Mouse (Mus musculus) liver, embryonic 14.5 days (tissue): ENCODE data around the gene Camkk1. TPM values are rescaled to one million over a fixed set of nuclear protein-coding genes. Genes with fewer than 3 reads are reported as not detected.

Experiments used
- ATAC-seq: fragments of 200-750 bp; cut with Nextera tagmentation; 2 replicates; pipeline ENCODE4 v1.8.0; 2017; ENCODE audit warnings: moderate number of reproducible peaks, mild to moderate bottlenecking, moderate library complexity; ENCODE audit not compliant: insufficient read depth
- DNase-seq, 3 experiments: peaks; one replicate each; pipeline ENCODE4 v3.0.0-alpha.2; 2012 to 2013; ENCODE audit warnings: low read depth in 3 of 3, low spot score in 3 of 3
- H3K27ac ChIP-seq: fragments of 300-500 bp; sonication (generic); 2 replicates; pipeline ENCODE4 v1.5.1; 2014; ENCODE audit warnings: moderate library complexity, mild to moderate bottlenecking, control low read depth, inconsistent platforms
- H3K27me3 ChIP-seq: fragments of 300-500 bp; sonication (generic); 2 replicates; pipeline ENCODE4 v1.6.1; 2014; ENCODE audit warnings: mild to moderate bottlenecking, low read length, moderate library complexity; ENCODE audit not compliant: control insufficient read depth, insufficient read depth
- H3K36me3 ChIP-seq: fragments of 300-500 bp; sonication (generic); replicated peaks from 2 replicates; pipeline ENCODE4 v1.6.1; 2014; ENCODE audit warnings: low read depth; ENCODE audit not compliant: control insufficient read depth, insufficient read depth
- H3K4me1 ChIP-seq, 2 experiments: fragments of 200-500 bp in 1 of 2; fragments of 300-500 bp in 1 of 2; sonication (generic) in 1 of 2; replicated peaks; 2 replicates each; pipeline ENCODE4 v1.6.1; 2012 to 2014; ENCODE audit warnings: antibody characterized with exemption in 1 of 2, inconsistent platforms in 1 of 2, low read length in 1 of 2; ENCODE audit not compliant: control insufficient read depth in 2 of 2, insufficient read depth in 2 of 2
- H3K4me2 ChIP-seq: fragments of 300-500 bp; sonication (generic); 2 replicates; pipeline ENCODE4 v1.6.1; 2014; ENCODE audit warnings: low read depth, mild to moderate bottlenecking, control low read depth, moderate library complexity
- H3K4me3 ChIP-seq, 2 experiments: fragments of 200-500 bp in 1 of 2; fragments of 300-500 bp in 1 of 2; sonication (generic) in 1 of 2; 2 replicates each; pipeline ENCODE4 v1.5.1; 2012 to 2014; ENCODE audit warnings: low read depth in 2 of 2, low read length in 2 of 2, mild to moderate bottlenecking in 2 of 2, control low read depth in 1 of 2, inconsistent platforms in 1 of 2, moderate library complexity in 1 of 2; ENCODE audit not compliant: insufficient read depth in 1 of 2
- H3K9ac ChIP-seq: fragments of 300-500 bp; sonication (generic); replicated peaks from 2 replicates; pipeline ENCODE4 v1.6.1; 2014; ENCODE audit warnings: mild to moderate bottlenecking, control low read depth, moderate library complexity
- H3K9me3 ChIP-seq: fragments of 300-500 bp; sonication (generic); 2 replicates; pipeline ENCODE4 v1.6.1; 2016; ENCODE audit warnings: low read length, mixed read lengths; ENCODE audit not compliant: control insufficient read depth
- CTCF ChIP-seq: IDR thresholded peaks from 2 replicates; pipeline ENCODE4 v1.5.1; 2016; ENCODE audit warnings: antibody characterized with exemption, low read depth, control low read depth
- EP300 ChIP-seq: IDR thresholded peaks from 2 replicates; pipeline ENCODE4 v1.6.1; 2016; ENCODE audit warnings: antibody characterized with exemption, low read depth
- WGBS: fragments of 180-500 bp; shearing (Covaris S2); extraction: QIAGEN DNeasy Blood & Tissue Kit; methylation state at CpG from one replicate; pipeline ENCODE4 v1.1.7; 2014; ENCODE audit not compliant: insufficient replicate concordance; 5-methylcytosine and 5-hydroxymethylcytosine counted together
- polyA plus RNA-seq, 2 experiments: library from polyadenylated mRNA; depleted of rRNA in 1 of 2; stranded (reverse) in 1 of 2; unstranded in 1 of 2; fragments of >200 nt; fragmentation: Nextera tagmentation in 1 of 2; extraction: Ambion mirVana in 1 of 2; gene quantifications; 2 replicates each; pipeline versions ENCODE4 v1.2.1 to v1.2.3; 2012 to 2014

The Camkk1 gene
- polyA plus RNA-seq, 2 experiments: 0.36 to 0.69 TPM

GRCm38 (mm10) chr11:73039102-73039799 is 20.4 kb downstream of the Camkk1 start:
- no peaks in the 10 kb centered on the region for H3K9me3 ChIP-seq
- H3K9ac ChIP-seq: no peak overlapping the region
- DNase-seq (no peak), ATAC-seq (no peak)
- H3K4me3 ChIP-seq: no peak overlapping the region
- H3K27ac ChIP-seq: no peak overlapping the region
- H3K4me1 ChIP-seq: no peaks in the 10 kb centered on the region
- TF ChIP-seq CTCF (peak; percentile 77), EP300 (no peak)
- WGBS: 49% methylated on average over 9 of the region's 9 CpGs
- H3K36me3 ChIP-seq: no peaks in the 10 kb centered on the region
- no peaks in the 10 kb centered on the region for H3K27me3 ChIP-seq
- no peak overlapping the region for H3K4me2 ChIP-seq

GRCm38 (mm10) chr11:73044229-73044755 is 25.5 kb downstream of the Camkk1 start:
- H3K9me3 ChIP-seq: no peaks in the 10 kb centered on the region
- H3K4me3 ChIP-seq: no peak overlapping the region
- no peak overlapping the region for H3K27ac ChIP-seq
- no peak for ATAC-seq
- H3K9ac ChIP-seq: no peak overlapping the region
- no peak for DNase-seq
- no peak for TF ChIP-seq EP300
- no peak for TF ChIP-seq CTCF
- peaks cover 6 to 9% of the 10 kb centered on the region in 2 experiments for H3K4me1 ChIP-seq
- H3K27me3 ChIP-seq: no peaks in the 10 kb centered on the region
- WGBS: 43% methylated on average over 6 of the region's 6 CpGs
- no peaks in the 10 kb centered on the region for H3K36me3 ChIP-seq
- H3K4me2 ChIP-seq: no peak overlapping the region

- Histone ChIP-seq H3K27me3 (no peaks in the 10 kb centered on the region), H3K27ac (no peak overlapping the region), H3K36me3 (peaks cover 1% of the 10 kb centered on the region; the same call in 1 of the 2 replicates), H3K4me2 (no peak overlapping the region), H3K9me3 (no peaks in the 10 kb centered on the region), H3K4me1 (peaks cover 6 to 11% of the 10 kb centered on the region in 2 experiments), H3K4me3 (no peak overlapping the region), H3K9ac (no peak overlapping the region)
- WGBS: 51% methylated on average over 4 of the region's 4 CpGs
- DNase-seq (no peak), ATAC-seq (no peak)
- no peak for TF ChIP-seq EP300
- peak; percentile 32; the same call in 1 of the 2 replicates for TF ChIP-seq CTCF
Observed at GRCm38 (mm10) chr11:73044789-73045188, 26.0 kb downstream of the Camkk1 start.

- H3K27me3 ChIP-seq: no peaks in the 10 kb centered on the region
- H3K4me3 ChIP-seq: peak within 1 kb of the TSS; percentile 93 to 99
- ATAC-seq (peak; percentile 97), DNase-seq (peak; percentile 95 to 96 (median 95))
- peak; percentile 59; the same call in 1 of the 2 replicates for TF ChIP-seq EP300
- peak; percentile 91 for TF ChIP-seq CTCF
- H3K4me1 ChIP-seq: peaks cover 6 to 11% of the 10 kb centered on the region in 2 experiments
- peak within 1 kb of the TSS; percentile 96 for H3K4me2 ChIP-seq
- H3K36me3 ChIP-seq: peaks cover 21% of the 10 kb centered on the region
- WGBS: under 1% methylated on average over 39 of the region's 39 CpGs
- no peaks in the 10 kb centered on the region for H3K9me3 ChIP-seq
- peak within 1 kb of the TSS; percentile 75 for H3K27ac ChIP-seq
- peak within 1 kb of the TSS; percentile 98 for H3K9ac ChIP-seq
Observed at GRCm38 (mm10) chr11:73047542-73047996, 28.8 kb downstream of the Camkk1 start, which contains the start of gene Ncbp3. Ncbp3 (plus strand) TSS chr11:73047783.

- WGBS: 1% methylated on average over 54 of the region's 55 CpGs
- Histone ChIP-seq H3K4me3 (peak overlapping the region; percentile 93 to 99), H3K36me3 (peaks cover 22% of the 10 kb centered on the region), H3K9ac (peak overlapping the region; percentile 98), H3K27me3 (no peaks in the 10 kb centered on the region), H3K4me1 (peaks cover 6 to 11% of the 10 kb centered on the region in 2 experiments), H3K4me2 (peak overlapping the region; percentile 96), H3K9me3 (no peaks in the 10 kb centered on the region), H3K27ac (peak overlapping the region; percentile 75)
- TF ChIP-seq EP300 (no peak), CTCF (0 out of 2 replicates have a peak, but pooled peaks have one; percentile 3)
- DNase-seq (peak; percentile 47 to 59 (median 53)), ATAC-seq (peak; percentile 75)
Observed at GRCm38 (mm10) chr11:73048030-73048876, 29.4 kb downstream of the Camkk1 start.
